Mouse (Mus musculus) CD4-positive, CD25-positive, alpha-beta regulatory T cell, adult 4 months (primary cell): ENCODE measurements around the gene 4930432M17Rik. TPM values are rescaled to one million over a fixed set of nuclear protein-coding genes. Genes with fewer than 3 reads are reported as not detected.

Source experiments
- ATAC-seq: one replicate; pipeline ENCODE4 v1.8.0; 2017
- polyA plus RNA-seq, 2 experiments: library from polyadenylated mRNA; unstranded; fragments of 100-300 nt; shearing (Covaris generic); gene quantifications; one replicate each; pipeline ENCODE4 v1.2.1; 2017

4930432M17Rik gene
- polyA plus RNA-seq, 2 experiments from 2014 or later, result not detected

GRCm38 (mm10) chr3:121712222-121712621 is 41.7 kb downstream of the 4930432M17Rik start:
- ATAC-seq, result no peak

- ATAC-seq, result no peak
Measured at GRCm38 (mm10) chr3:121713151-121713701, 42.7 kb downstream of the 4930432M17Rik start.

GRCm38 (mm10) chr3:121713816-121714215 is 43.3 kb downstream of the 4930432M17Rik start:
- ATAC-seq, result no peak

GRCm38 (mm10) chr3:121714461-121714860 is 43.9 kb downstream of the 4930432M17Rik start:
- no peak for ATAC-seq

- no peak for ATAC-seq
Measured at GRCm38 (mm10) chr3:121715336-121715735, 44.8 kb downstream of the 4930432M17Rik start.

GRCm38 (mm10) chr3:121715741-121716459 is 45.3 kb downstream of the 4930432M17Rik start:
- ATAC-seq, result no peak

GRCm38 (mm10) chr3:121716480-121716879 is 45.9 kb downstream of the 4930432M17Rik start:
- ATAC-seq, result no peak

GRCm38 (mm10) chr3:121718679-121719078 is 48.1 kb downstream of the 4930432M17Rik start:
- no peak for ATAC-seq

- no peak for ATAC-seq
Measured at GRCm38 (mm10) chr3:121719701-121720100, 49.1 kb downstream of the 4930432M17Rik start.

- ATAC-seq, result no peak
Measured at GRCm38 (mm10) chr3:121720801-121721690, 50.5 kb downstream of the 4930432M17Rik start.

- no peak for ATAC-seq
Measured at GRCm38 (mm10) chr3:121721691-121722070, 51.1 kb downstream of the 4930432M17Rik start.

- peak; percentile 26 for ATAC-seq
Measured at GRCm38 (mm10) chr3:121722971-121723844, 52.6 kb downstream of the 4930432M17Rik start, which contains the start of gene F3. Gene F3, plus strand, starts transcription at chr3:121723537.

GRCm38 (mm10) chr3:121723968-121724524 is 53.5 kb downstream of the 4930432M17Rik start:
- ATAC-seq, result no peak

- no peak for ATAC-seq
Measured at GRCm38 (mm10) chr3:121724553-121724952, 54.0 kb downstream of the 4930432M17Rik start.

- no peak for ATAC-seq
Measured at GRCm38 (mm10) chr3:121725651-121726050, 55.1 kb downstream of the 4930432M17Rik start.

GRCm38 (mm10) chr3:121729678-121730077 is 59.1 kb downstream of the 4930432M17Rik start:
- ATAC-seq, result no peak

Other genes starting within 250 kb of the 4930432M17Rik start
- gene Cnn3, start 244.3 kb upstream of the 4930432M17Rik start, polyA plus RNA-seq, result 1 to 10 TPM; 8.8 to 9.7 TPM
- gene Slc44a3, start 138.4 kb upstream of the 4930432M17Rik start, polyA plus RNA-seq, result not detected
- gene F3, start 52.8 kb downstream of the 4930432M17Rik start, polyA plus RNA-seq, result not detected
- gene Abcd3, start 144.5 kb downstream of the 4930432M17Rik start, polyA plus RNA-seq, result 10 to 100 TPM; 13.5 to 15.4 TPM